In genomic region chr11:49260598-49261312, GRCm38 (mm10) we compare ENCODE assay signal across 10 mouse cellular contexts. TPM values are rescaled to one million over a fixed set of nuclear protein-coding genes. Genes with fewer than 3 reads are reported as not detected.
DNase-seq lines count a peak whose midpoint lies in the region; ATAC-seq and TF ChIP-seq lines count a peak whose summit lies in the region.
"Had no signal": no experiment of that assay in that cellular context is flagged by ENCODE, and none has a peak within 500 bp of the region (broad histone marks: within the 10 kb centered on the region; RNA-seq: fewer than 3 reads in every experiment).

No protein-coding gene starts in this region.

- peaks cover 31% of the 10 kb centered on the region for H3K36me3 ChIP-seq in liver, embryonic 14.5 days (replicated peaks; ENCODE audit: control insufficient read depth, insufficient read depth, low read depth)
- peaks cover 90% of the 10 kb centered on the region for H3K36me3 ChIP-seq in liver, embryonic 12.5 days

- TF ChIP-seq EP300 in liver, embryonic 14.5 days (IDR thresholded peaks at IDR 0.05; ENCODE audit: low read depth), result no peak

- H3K27me3 ChIP-seq in liver, embryonic 14.5 days (ENCODE audit: control insufficient read depth, insufficient read depth, low read length), result no peaks in the 10 kb centered on the region
- no peaks in the 10 kb centered on the region for H3K27me3 ChIP-seq in liver, embryonic 12.5 days (replicated peaks)
- H3K27me3 ChIP-seq: heart, embryonic 13.5 days had no signal

- no peak for TF ChIP-seq CTCF in liver, embryonic 14.5 days (IDR thresholded peaks at IDR 0.05; ENCODE audit: low read depth)

- no peak overlapping the region for H3K4me2 ChIP-seq in liver, embryonic 14.5 days (ENCODE audit: low read depth)
- no peak overlapping the region for H3K4me2 ChIP-seq in liver, embryonic 12.5 days
- H3K4me2 ChIP-seq: heart, embryonic 13.5 days had no signal

- peak; percentile 52 to 63 for DNase-seq in cerebellum, postnatal 10 days
- DNase-seq in cerebellum, adult 18-20 months, result no peak
- no peak for DNase-seq in liver, embryonic 14.5 days (ENCODE audit: low read depth in 3 of 3, low spot score in 3 of 3)
- peak; percentile 96 for DNase-seq in kidney, adult 9 months
- DNase-seq in ovary, postnatal 14 days (ENCODE audit: low spot score), result peak; percentile 44
- DNase-seq in retina, postnatal 1 day, result no peak
- no peak for DNase-seq in neural tube, embryonic 10.5 days (ENCODE audit: extremely low spot score, low spot score)

- whole genome bisulfite sequencing in liver, embryonic 14.5 days (ENCODE audit: insufficient replicate concordance), result 91% methylated on average over 21 of the region's 21 CpGs
- 90% methylated on average over 21 of the region's 21 CpGs for WGBS in liver, embryonic 12.5 days (ENCODE audit: insufficient replicate concordance)

- ATAC-seq in liver, embryonic 14.5 days (ENCODE audit: insufficient read depth), result 0 out of 2 replicates have a peak, but pooled peaks have one; percentile 14
- no peak for ATAC-seq in liver, embryonic 12.5 days

- no peaks in the 10 kb centered on the region for H3K9me3 ChIP-seq in liver, embryonic 14.5 days (ENCODE audit: control insufficient read depth, low read length)
- no peaks in the 10 kb centered on the region for H3K9me3 ChIP-seq in liver, embryonic 12.5 days (replicated peaks)
- H3K9me3 ChIP-seq: heart, embryonic 13.5 days had no signal

- H3K27ac ChIP-seq in liver, embryonic 14.5 days, result no peak overlapping the region
- H3K27ac ChIP-seq in liver, embryonic 12.5 days, result no peak overlapping the region
- H3K27ac ChIP-seq: heart, embryonic 13.5 days had no signal

- H3K4me3 ChIP-seq in liver, embryonic 14.5 days (ENCODE audit: insufficient read depth in 1 of 2, low read depth in 2 of 2, low read length in 2 of 2), result no peak overlapping the region
- no peak overlapping the region for H3K4me3 ChIP-seq in liver, embryonic 12.5 days
- H3K4me3 ChIP-seq: heart, embryonic 13.5 days had no signal

- no peaks in the 10 kb centered on the region for H3K4me1 ChIP-seq in liver, embryonic 14.5 days (replicated peaks; ENCODE audit: control insufficient read depth in 2 of 2, insufficient read depth in 2 of 2, low read length in 1 of 2)
- H3K4me1 ChIP-seq in liver, embryonic 12.5 days, result 0 out of 2 replicates have a peak, but pooled peaks cover 8% of the 10 kb centered on the region

- no peak overlapping the region for H3K9ac ChIP-seq in liver, embryonic 14.5 days (replicated peaks)
- H3K9ac ChIP-seq in liver, embryonic 12.5 days, result no peak overlapping the region
- H3K9ac ChIP-seq: heart, embryonic 13.5 days had no signal

RNA-seq across cellular contexts. Expression of gene Mgat1, which starts 16.8 kb away (rescaled TPM):
- polyA plus RNA-seq in liver, embryonic 14.5 days (2012; rRNA removed), result 22.8 and 23.7 TPM in 2 replicates
- 22.6 and 25.7 TPM in 2 replicates for polyA plus RNA-seq in liver, embryonic 14.5 days (2014; fragmentation: Nextera tagmentation; extraction: Ambion mirVana)
- polyA plus RNA-seq in liver, embryonic 12.5 days (2016; fragmentation: Nextera tagmentation; extraction: Ambion mirVana), result 35.4 and 35.7 TPM in 2 replicates

RNA-seq across cellular contexts. Expression of gene Olfr1393, which starts 17.3 kb away (rescaled TPM):
- 0.03 and 0.08 TPM in 2 replicates for polyA plus RNA-seq in liver, embryonic 14.5 days (2012; rRNA removed)
- polyA plus RNA-seq in liver, embryonic 14.5 days (2014; fragmentation: Nextera tagmentation; extraction: Ambion mirVana), result 0.05 and 0.10 TPM in 2 replicates
- 0.05 and 0.10 TPM in 2 replicates for polyA plus RNA-seq in liver, embryonic 12.5 days (2016; fragmentation: Nextera tagmentation; extraction: Ambion mirVana)

RNA-seq across cellular contexts. Expression of gene Olfr1392, which starts 24.3 kb away (rescaled TPM):
- 0.01 TPM in 2 replicates for polyA plus RNA-seq in liver, embryonic 14.5 days (2012; rRNA removed)
- polyA plus RNA-seq in liver, embryonic 14.5 days (2014; fragmentation: Nextera tagmentation; extraction: Ambion mirVana), result not detected in 2 replicates
- polyA plus RNA-seq in liver, embryonic 12.5 days (2016; fragmentation: Nextera tagmentation; extraction: Ambion mirVana), result not detected in 2 replicates
- polyA plus RNA-seq: heart, embryonic 13.5 days; neural tube, embryonic 11.5 days had no signal

RNA-seq across cellular contexts. Expression of gene Olfr10, which starts 43.8 kb away (rescaled TPM):
- not detected in 2 replicates for polyA plus RNA-seq in liver, embryonic 14.5 days (2012; rRNA removed)
- not detected in 2 replicates for polyA plus RNA-seq in liver, embryonic 14.5 days (2014; fragmentation: Nextera tagmentation; extraction: Ambion mirVana)
- not detected in 2 replicates for polyA plus RNA-seq in liver, embryonic 12.5 days (2016; fragmentation: Nextera tagmentation; extraction: Ambion mirVana)
- polyA plus RNA-seq: heart, embryonic 13.5 days; neural tube, embryonic 11.5 days had no signal

RNA-seq across cellular contexts. Expression of gene Zfp62, which starts 57.7 kb away (rescaled TPM):
- 3.1 and 5.2 TPM in 2 replicates for polyA plus RNA-seq in liver, embryonic 14.5 days (2012; rRNA removed)
- 10.6 and 11.4 TPM in 2 replicates for polyA plus RNA-seq in liver, embryonic 14.5 days (2014; fragmentation: Nextera tagmentation; extraction: Ambion mirVana)
- 16.2 and 16.6 TPM in 2 replicates for polyA plus RNA-seq in liver, embryonic 12.5 days (2016; fragmentation: Nextera tagmentation; extraction: Ambion mirVana)

Comparison
In these comparisons a context has a peak if more than half of its experiments do, and no peak if none do; other contexts are left out.
1. DNase-seq: peak in cerebellum, postnatal 10 days (2 of 2), kidney, adult 9 months (single experiment) and ovary, postnatal 14 days (single experiment); none in cerebellum, adult 18-20 months (0 of 2), liver, embryonic 14.5 days (0 of 3), retina, postnatal 1 day (single experiment) and neural tube, embryonic 10.5 days (single experiment).